Mouse (Mus musculus) megakaryocyte-erythroid progenitor cell, adult 5-6 weeks (primary cell): Measurements from ENCODE around the gene G430095P16Rik. TPM values are rescaled to one million over a fixed set of nuclear protein-coding genes. Genes with fewer than 3 reads are reported as not detected.

Experiments
- ATAC-seq: replicated peaks from 2 replicates; pipeline ENCODE4 v1.8.0; 2016; ENCODE audit warnings: mild to moderate bottlenecking, inconsistent platforms; ENCODE audit not compliant: severe bottlenecking, poor library complexity, low FRiP score, low TSS enrichment
- total RNA-seq, 2 experiments: library from RNA; stranded (forward) in 1 of 2; stranded (reverse) in 1 of 2; fragments of 200-1000, 215-1000 nt in 1 of 2; fragments of >200 nt in 1 of 2; fragmentation: Nextera tagmentation in 1 of 2; gene quantifications; 2 replicates each; pipeline ENCODE4 v1.2.3; 2014 to 2017

Gene G430095P16Rik
- total RNA-seq, 2 experiments from 2014 or later, result 11.4 to 28.1 TPM

DNA sequence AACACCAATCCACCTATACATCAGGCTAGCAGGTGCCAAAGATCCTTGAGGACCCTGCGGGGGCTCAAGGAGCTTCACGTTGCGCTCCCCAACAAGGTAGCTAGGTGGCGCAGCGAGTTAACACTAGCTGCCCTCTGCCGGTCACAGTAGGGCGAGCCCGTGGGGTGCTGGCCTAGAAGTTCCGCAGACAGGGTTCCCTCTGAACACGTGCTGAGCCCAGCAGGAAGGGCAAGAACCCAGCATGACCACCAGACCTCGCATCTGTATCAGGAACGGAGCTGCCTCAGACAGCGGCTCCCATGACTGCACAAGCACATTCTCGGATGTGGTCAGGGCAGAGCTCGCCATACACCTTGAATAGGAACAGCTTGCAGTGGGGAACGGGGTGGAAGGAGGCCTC is 14.8 kb downstream of the G430095P16Rik start:
- ATAC-seq, result peak; percentile 86

DNA sequence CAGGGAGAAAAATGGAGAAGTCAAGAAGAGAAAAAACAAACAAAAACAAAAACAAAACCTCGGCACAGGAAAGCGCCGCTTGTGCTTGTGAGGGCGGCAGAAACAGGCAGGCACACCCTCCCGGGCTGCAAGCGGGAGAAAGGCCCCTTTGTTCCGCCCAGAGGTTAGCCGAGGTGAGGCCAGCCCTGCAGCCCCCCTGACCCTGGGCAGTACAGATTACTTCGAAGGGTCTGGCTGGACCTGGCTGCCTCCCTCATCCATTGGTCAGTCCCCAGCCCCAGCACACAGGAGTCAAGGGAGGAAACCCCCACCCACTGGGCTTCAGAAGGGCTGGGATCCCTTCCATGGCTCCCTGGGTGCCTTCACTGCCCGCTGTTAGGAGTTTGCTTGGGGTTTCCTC is 15.5 kb downstream of the G430095P16Rik start:
- no peak for ATAC-seq

DNA sequence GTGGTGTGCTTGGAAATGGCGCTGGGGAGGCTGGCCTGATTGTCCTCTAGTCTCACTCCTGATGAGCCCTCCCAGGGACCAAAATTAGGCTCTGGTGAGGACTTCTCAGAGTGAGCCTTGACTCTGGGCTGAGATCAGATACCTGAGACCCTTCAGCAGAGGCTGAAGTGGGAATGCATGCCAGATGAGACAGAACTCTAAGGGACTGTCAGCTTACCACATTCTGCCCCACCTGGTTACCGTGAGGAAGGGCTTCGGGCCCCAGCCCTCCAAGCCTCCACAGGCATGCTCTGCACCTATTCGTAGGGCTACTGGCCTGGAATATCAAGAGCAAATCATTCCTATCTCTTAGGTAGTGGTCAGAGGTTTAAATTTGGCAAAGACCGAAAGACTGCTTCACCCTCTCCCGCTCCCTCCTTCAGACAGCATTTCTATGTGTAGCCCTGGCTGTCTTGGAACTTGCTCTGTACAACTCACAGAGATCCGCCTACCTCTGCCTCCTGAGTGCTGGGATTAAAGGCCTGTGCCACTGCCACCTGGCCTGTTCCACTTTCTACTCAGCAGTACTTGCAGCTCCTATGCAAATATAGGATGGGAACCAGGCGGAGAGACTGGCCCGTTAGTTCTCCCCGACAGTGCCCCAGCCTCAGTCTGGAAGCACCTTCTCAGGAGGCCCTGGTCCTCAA is 16.1 kb downstream of the G430095P16Rik start:
- ATAC-seq, result no peak

DNA sequence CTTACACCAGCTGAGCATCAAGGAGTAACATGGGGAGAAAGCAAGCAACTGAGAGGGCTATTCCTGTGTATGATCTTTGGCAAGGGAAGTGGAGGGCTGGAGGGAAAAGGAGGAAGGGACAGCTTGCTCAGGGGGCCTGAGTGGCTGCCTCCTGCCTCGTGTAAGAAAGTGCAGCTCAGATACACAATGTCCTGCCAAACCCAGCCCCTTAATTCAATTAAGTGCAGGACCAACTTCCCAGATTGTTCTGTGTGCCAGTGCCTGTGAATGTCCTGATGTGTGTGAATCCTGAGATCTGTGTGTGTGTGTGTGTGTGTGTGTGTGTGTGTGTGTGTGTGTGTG is 16.6 kb downstream of the G430095P16Rik start:
- no peak for ATAC-seq

GRCm38 (mm10) chr8:84740895-84741843 is 18.4 kb downstream of the G430095P16Rik start:
- ATAC-seq, result no peak

DNA sequence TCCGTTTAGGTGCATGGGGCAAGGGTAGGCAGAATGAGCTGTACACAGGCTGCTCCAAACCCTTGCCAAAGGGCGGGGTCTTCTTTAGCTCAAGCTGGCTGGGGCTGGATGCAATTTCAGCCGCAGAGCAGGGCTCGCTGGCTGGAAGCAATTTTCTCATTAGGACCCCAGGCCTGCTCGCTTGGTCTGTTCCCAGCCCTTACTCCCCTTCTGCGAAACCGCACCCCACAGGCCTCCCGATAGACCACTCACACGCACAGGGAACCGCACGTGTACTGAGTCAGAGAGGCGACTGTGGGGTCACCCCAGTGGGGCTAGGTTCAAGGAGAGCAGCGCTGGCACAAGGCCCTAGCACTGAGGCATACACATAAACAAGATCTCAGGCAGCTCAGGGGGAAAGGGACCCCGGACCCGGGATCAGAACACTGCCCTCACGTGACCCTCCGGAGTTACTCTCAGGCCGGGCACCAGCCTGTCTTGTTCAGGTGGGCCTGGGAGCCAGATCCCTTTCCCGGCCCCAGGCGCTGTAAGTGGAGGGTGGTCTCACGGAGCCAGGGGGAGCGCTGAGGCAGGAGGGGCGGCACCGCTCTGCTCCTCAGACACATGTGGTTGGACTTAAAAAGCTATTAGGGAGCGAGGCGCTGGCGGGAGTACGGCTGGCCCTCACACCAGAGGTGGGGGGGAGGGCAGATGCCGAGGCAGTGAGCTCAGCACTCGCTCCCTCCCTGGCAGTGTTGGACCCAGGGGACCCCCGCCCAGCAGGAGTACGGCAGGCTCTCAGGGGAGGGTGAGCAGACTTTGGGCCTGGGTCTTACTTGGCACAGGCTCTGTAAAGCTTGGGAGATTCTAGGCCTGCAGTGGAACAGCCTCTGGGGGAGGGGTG is 19.6 kb downstream of the G430095P16Rik start:
- ATAC-seq, result no peak

- no peak for ATAC-seq
Measured at GRCm38 (mm10) chr8:84743054-84743415, 20.2 kb downstream of the G430095P16Rik start.

DNA sequence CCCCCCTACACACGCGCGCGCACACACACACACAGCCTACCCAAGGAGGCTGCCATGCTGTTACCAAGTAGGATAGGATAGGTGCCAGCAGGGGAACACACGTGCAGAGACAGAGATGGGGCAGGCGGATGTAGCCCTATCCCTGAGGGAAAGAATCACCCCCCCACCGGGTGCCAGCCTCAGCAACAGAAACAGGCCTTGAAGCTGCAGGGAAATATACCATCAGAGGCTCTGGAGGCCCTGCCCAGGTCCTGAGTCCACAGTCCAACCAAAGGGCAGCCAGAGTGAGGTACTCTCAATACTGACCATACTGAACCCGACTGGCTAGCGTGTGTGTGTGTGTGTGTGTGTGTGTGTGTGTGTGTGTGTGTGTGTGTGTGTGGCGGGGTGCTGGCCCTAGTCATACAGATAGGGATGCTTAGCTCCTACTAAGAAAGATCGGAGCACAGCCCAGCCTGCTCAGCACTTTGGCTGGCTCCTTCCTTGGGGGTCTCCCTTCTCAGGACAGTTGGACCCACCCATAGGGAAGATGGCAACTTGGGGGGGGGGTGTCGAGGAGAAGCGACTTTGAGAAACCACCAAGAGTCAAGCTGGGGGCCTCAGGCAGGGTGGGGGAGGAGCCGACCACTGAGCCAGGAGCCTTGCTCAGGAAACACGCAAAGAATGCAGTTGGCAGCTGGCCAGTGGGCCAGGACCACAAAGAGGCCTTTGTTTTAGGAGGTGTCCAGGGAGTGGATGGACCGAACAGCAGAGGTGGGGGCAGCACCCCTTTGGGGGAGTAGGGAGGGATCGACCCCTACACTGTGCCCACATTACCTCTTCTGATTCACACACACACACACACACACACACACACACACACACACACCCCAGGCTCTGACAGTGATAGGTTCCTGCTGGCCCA is 21.0 kb downstream of the G430095P16Rik start:
- ATAC-seq, result 0 out of 2 replicates have a peak, but pooled peaks have one; percentile 18

DNA sequence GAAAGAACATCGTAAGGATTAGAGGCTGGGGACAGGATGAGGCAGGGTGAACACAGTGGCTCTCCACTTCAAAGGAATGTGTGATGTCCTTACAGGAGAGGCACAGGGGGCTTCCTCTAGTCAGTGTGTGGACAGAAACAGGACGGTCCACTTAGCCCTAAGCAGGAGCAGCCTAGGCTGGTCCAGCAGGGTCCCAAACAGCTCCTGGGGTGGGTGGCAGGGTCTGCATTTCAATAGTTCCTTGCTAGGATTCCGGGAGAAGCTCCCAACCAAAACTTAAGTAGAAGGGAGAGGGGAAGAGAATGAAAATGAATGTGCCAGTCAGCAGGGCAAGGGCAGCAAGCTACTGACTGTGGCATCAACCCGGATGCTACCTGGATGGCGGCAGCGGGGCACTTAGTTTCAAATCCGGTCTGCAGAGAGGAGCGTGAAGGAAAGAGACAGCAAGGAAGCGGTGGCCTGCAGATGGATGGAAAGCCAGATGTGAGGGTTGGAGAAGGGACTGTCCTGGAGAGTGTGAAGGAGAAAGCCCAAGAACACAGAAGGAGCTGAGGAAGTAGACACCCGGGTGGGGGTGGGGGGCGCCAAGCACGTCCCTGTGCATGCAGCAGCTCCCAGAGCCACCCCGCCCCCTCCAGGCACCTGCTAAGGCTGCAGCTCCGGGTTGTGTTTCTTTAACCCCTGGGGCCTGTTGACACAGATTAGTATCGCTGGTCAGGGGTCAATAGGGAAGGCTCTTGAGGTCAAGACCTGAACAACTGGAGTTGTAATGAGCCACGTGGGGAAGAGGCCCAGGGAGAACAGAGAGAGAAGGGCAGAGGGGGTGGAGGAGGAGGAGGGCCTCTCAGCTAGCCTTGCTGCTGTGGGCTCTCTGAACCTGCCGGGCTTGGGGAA is 22.5 kb downstream of the G430095P16Rik start:
- no peak for ATAC-seq

DNA sequence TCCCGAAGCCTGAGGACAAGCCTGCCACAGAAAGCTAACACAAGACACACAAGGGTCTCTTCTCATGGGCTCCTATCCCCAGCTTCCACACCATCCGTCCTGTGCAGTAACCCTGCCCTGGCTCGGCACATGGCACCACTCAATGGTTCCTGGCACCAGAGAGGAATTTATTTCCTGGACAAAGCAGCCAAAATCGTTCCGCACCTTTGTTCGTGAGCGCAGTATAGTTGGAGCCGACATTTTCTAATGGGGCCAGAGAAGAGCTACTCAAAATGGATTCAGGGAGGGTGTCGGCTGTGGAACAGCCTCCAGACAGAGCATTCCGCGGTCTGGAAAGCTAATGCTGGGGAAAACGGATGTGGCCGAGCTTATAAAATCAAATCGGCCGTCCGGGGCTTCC is 26.7 kb downstream of the G430095P16Rik start:
- no peak for ATAC-seq

- ATAC-seq, result no peak
Measured at GRCm38 (mm10) chr8:84752734-84753582, 30.2 kb downstream of the G430095P16Rik start.

DNA sequence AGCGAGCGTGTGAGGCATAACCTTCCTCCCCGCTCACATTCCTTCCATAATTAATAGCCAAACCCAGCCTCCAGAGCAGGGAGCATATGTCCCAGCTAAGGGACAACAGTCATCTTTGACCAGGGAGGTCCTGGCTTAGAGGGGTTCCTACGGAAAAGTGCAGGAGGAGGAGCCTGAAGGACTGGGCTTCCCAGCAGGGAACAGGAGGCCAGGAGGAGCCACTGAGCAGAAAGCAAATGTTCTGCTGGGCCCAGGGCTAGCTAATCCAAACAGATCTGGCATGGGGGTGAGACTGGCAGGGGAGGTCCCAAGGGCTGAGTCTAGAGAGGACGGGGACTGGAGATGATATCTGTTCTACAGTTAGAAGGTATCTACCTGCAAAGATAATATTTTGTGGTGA is 34.7 kb downstream of the G430095P16Rik start:
- no peak for ATAC-seq

- no peak for ATAC-seq
Measured at GRCm38 (mm10) chr8:84758308-84758707, 35.5 kb downstream of the G430095P16Rik start.

- peak; percentile 68 for ATAC-seq
Measured at GRCm38 (mm10) chr8:84759126-84759525, 36.3 kb downstream of the G430095P16Rik start.

DNA sequence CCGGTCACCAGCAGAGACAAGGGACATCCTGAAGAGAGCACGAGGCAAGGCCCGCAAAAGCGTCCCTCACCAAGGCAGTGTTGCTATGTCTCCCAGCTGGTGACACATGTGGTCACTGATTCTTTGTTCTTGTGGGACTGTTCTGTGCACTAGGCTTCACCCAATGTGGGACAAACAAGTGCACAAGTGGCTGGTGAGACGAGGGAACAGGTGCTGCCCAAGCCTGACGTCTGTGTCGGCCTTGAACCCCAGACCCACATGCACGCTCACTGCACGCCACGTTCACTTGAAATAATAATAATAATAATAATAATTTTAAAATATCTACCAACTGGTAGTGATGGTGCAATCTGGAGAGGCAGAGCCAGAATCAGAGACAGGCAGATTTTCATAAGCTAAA is 36.9 kb downstream of the G430095P16Rik start:
- ATAC-seq, result no peak

DNA sequence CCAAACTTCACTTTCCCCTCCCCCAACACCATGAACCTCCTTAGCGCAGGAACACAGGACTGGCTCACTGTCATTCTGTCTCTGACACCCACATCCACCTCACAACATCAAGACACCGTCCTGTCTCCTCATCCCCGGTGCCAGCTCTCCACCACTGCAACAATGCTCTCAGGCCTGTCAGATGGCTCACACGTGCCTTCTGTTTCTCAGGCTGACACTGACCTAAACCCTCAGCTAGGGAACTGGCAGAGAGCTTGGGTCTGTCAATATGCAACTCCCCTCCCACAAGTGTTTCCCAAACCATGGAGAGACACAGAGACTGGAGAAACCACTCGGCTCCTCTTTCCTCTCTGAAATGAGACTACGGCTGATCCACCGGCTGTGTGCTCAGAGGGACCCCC is 37.6 kb downstream of the G430095P16Rik start:
- ATAC-seq, result no peak

DNA sequence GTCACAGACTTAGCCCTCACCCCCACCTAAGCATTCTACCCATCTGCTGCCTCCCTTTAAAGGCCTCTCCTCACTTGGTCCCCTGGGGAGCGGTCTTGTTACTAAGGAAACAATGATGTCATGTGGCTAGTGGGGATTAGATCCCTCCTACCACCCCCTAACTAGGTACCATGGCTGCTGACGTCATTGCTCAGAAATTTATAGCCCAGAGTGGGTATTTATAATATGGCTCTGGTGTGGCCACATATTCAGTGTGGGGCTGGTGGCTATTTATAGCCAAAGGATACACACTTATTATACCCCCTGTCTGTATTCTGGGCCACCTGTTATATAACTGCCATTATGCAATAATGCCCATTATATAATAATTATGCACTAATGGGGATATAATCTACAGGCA is 38.1 kb downstream of the G430095P16Rik start:
- no peak for ATAC-seq
